Mouse (Mus musculus): ENCODE measurements at regions not wholly inside any gene's neighbourhood (a gene's known extent, or its start where the extent isn't known, plus 50 kb on each side); places are given as distances from the start of the nearest gene placed in this dataset.

DNA sequence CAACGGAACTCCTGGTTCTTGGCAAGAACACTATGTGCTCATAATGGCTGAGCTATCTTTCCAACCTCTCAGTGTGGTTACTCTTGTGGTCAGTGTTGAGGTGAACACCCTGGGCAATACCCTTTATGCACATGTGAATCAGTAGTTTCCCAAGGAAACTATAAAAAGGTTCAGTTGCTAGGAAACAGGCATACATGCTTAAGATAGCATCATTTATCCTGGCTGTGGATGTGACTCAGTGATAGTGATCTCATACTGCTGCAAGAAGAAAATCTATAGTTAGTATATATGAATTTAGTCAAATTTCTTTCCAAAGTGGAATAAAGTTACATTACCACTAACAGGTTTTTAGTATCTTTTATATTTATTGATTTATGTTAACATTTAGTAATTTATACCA is 151.8 kb downstream of the Zic3 start:
- TF ChIP-seq CTCF (IDR thresholded peaks at IDR 0.05; ENCODE audit: low read depth) (no peak), EP300 (optimal IDR thresholded peaks at IDR 0.05) (no peak)
